ENCODE assay signal across 8 mouse cellular contexts in the genomic region with DNA sequence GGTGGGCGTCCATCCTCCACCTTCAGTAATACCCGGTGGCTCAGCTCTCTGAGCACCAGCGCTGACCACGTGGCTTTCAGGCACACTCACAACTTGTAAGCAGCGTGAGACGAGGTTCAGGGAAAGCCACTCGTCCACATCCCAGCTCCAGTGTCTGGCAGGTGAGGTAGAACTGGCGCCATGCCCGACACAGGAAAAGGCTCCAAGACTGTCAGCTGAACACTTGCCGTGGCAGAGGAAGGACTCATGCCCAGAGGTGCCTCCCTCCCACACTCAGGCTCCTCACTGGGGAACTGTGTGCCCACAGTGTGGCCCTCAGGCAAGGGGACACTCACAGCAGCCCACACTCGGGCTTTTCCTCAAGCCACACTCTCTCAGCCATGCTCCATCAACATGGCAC. TPM values are rescaled to one million over a fixed set of nuclear protein-coding genes. Genes with fewer than 3 reads are reported as not detected.
DNase-seq lines count a peak whose midpoint lies in the region; ATAC-seq and TF ChIP-seq lines count a peak whose summit lies in the region.

No protein-coding gene starts in this region.

- TF ChIP-seq CTCF in layer of hippocampus, adult 2 months (conservative IDR thresholded peaks at IDR 0.05), result no peak

- 67% methylated on average over 11 of the region's 11 CpGs for WGBS in stomach, embryonic 15.5 days

- no peaks in the 10 kb centered on the region for H3K27me3 ChIP-seq in stomach, embryonic 15.5 days (replicated peaks)

- DNase-seq in layer of hippocampus, adult 2 months (ENCODE audit: low spot score in 2 of 2), result no peak
- DNase-seq in layer of hippocampus, postnatal 25 days (ENCODE audit: extremely low spot score in 1 of 2, low spot score in 1 of 2), result no peak
- peak; percentile 40 for DNase-seq in gastrocnemius, postnatal 25 days
- DNase-seq in kidney, postnatal 10 days, result peak; percentile 67
- no peak for DNase-seq in MN1 (ENCODE audit: low spot score)
- no peak for DNase-seq in urinary bladder, adult 18-20 months (ENCODE audit: low spot score in 2 of 2)
- no peak for DNase-seq in thymus, postnatal 36 days

- H3K9ac ChIP-seq in stomach, embryonic 15.5 days, result no peak overlapping the region

- no peak for ATAC-seq in stomach, embryonic 15.5 days (ENCODE audit: insufficient read depth, low FRiP score, low read depth)

- no peak overlapping the region for H3K4me2 ChIP-seq in stomach, embryonic 15.5 days

- no peaks in the 10 kb centered on the region for H3K9me3 ChIP-seq in stomach, embryonic 15.5 days

- no peak overlapping the region for H3K4me3 ChIP-seq in layer of hippocampus, adult 2 months
- no peak overlapping the region for H3K4me3 ChIP-seq in stomach, embryonic 15.5 days (replicated peaks)

- peaks cover 91% of the 10 kb centered on the region for H3K4me1 ChIP-seq in stomach, embryonic 15.5 days

- peak overlapping the region; percentile 48; the same call in 1 of the 2 replicates for H3K27ac ChIP-seq in layer of hippocampus, adult 2 months
- H3K27ac ChIP-seq in stomach, embryonic 15.5 days, result peak overlapping the region; percentile 96

- peaks cover 23% of the 10 kb centered on the region for H3K36me3 ChIP-seq in stomach, embryonic 15.5 days

RNA-seq across cellular contexts. Expression of a gene that starts 7.1 kb away (rescaled TPM):
- 10 to 100 TPM; 51.5 to 51.7 TPM for total RNA-seq in layer of hippocampus, adult 2 months (2021)
- total RNA-seq in layer of hippocampus, postnatal 25 days (2021), result 10 to 100 TPM; 46.2 to 49.5 TPM
- 10 to 100 TPM; 18.7 to 23.6 TPM for total RNA-seq in gastrocnemius, postnatal 25 days (2021)
- 122 and 124 TPM in 2 replicates for polyA plus RNA-seq in stomach, embryonic 15.5 days (2015; fragmentation: Nextera tagmentation; extraction: Ambion mirVana)

RNA-seq across cellular contexts. Expression of a gene that starts 7.2 kb away (rescaled TPM):
- 10 to 100 TPM; 80.8 to 85.6 TPM for total RNA-seq in layer of hippocampus, adult 2 months (2021)
- 10 to 100 TPM; 83.4 to 89.8 TPM for total RNA-seq in layer of hippocampus, postnatal 25 days (2021)
- 100 to 1,000 TPM; 103 to 107 TPM for total RNA-seq in gastrocnemius, postnatal 25 days (2021)
- polyA plus RNA-seq in stomach, embryonic 15.5 days (2015; fragmentation: Nextera tagmentation; extraction: Ambion mirVana), result 36.1 and 37.9 TPM in 2 replicates

Comparison
In these comparisons a context has a peak if more than half of its experiments do, and no peak if none do; other contexts are left out.
1. DNase-seq: peak in gastrocnemius, postnatal 25 days (single experiment) and kidney, postnatal 10 days (single experiment); none in layer of hippocampus, adult 2 months (0 of 2), layer of hippocampus, postnatal 25 days (0 of 2), MN1 (single experiment), urinary bladder, adult 18-20 months (0 of 2) and thymus, postnatal 36 days (0 of 2).